Mouse (Mus musculus): Measurements from ENCODE around the gene Fam133b. TPM values are rescaled to one million over a fixed set of nuclear protein-coding genes. Genes with fewer than 3 reads are reported as not detected.
A peak's percentile ranks its signal among the peaks of the same experiment; 100 is the strongest.

Gene Fam133b
- polyA plus RNA-seq, 1 experiment from 2014 or later, result 31.6 TPM

DNA sequence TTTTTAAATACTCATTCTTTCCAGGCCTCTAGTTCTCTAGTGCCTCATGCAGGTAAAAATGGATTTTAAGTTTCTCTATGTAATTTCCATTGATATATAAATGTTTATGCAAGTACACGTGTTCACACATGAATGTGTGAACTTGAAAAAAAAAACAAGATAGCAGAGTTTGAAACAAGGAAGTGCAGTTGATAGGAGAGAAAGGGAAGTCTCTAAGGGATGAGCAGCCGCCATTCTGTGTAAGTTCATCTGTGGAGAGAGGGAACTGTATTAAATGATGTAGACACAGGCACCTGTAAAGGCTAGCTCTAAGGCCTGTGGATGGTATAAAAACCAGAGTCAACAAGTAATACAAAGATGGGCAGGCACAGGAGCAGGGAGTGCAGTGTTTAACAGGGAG is 38.1 kb upstream of the Fam133b start:
- Histone ChIP-seq H3K4me3 (replicated peaks) (no peak overlapping the region), H3K36me3 (no peaks in the 10 kb centered on the region), H3K9me3 (replicated peaks) (no peaks in the 10 kb centered on the region), H3K4me1 (peaks cover 27% of the 10 kb centered on the region), H3K27me3 (no peaks in the 10 kb centered on the region), H3K9ac (no peak overlapping the region), H3K4me2 (no peak overlapping the region), H3K27ac (no peak overlapping the region)
- ATAC-seq (replicated peaks; ENCODE audit: low FRiP score), result no peak
- WGBS, result 75% methylated on average over 2 of the region's 2 CpGs

DNA sequence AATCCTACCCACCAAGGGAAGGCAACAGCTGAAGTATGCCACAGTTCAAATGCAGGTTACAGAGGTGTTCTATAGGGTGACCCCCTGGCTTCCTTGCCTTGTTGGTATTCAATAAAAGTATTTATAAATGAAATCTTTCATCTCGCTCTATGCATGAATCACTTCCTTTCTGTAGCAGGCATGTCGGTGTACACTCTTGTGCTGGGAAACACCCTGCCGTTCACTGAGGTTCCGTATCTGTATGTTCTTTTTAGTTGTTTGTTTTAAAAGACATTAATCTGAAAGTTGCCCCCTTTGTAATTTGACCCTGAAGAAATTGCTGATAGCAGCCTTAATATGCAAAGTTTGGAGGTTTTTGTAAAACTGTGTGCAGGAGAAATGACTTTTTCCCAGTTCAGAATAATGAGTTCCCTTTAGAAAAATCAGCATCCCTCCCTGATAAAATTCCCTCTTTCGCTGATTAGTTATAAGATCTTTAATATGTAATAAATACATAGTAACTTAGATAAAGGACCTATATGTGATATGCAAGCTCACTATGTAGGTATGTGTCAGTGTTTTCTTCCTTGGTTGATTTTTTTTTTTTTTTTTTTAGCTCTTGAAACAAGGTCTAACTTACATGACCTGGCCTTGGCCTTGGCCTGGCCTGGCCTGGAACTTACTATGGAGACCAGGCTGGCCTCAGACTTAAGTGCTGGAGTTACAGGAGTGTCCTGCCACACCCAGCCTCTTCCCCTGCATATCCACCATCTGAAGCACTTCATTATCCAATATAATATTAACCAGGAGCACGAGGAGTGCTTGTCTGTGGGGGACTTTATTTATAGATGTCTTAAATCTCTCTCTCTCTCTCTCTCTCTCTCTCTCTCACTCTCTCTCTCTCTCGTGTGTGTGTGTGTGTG is 34.9 kb upstream of the Fam133b start:
- no peak overlapping the region for H3K9ac ChIP-seq
- H3K9me3 ChIP-seq (replicated peaks), result no peaks in the 10 kb centered on the region
- no peaks in the 10 kb centered on the region for H3K36me3 ChIP-seq
- H3K4me2 ChIP-seq, result no peak overlapping the region
- H3K27ac ChIP-seq, result no peak overlapping the region
- no peaks in the 10 kb centered on the region for H3K27me3 ChIP-seq
- H3K4me3 ChIP-seq (replicated peaks), result no peak overlapping the region
- ATAC-seq (replicated peaks; ENCODE audit: low FRiP score), result no peak
- 0 out of 2 replicates have a peak, but pooled peaks cover 2% of the 10 kb centered on the region for H3K4me1 ChIP-seq
- 54% methylated on average over 7 of the region's 7 CpGs for WGBS

GRCm38 (mm10) chr5:3509503-3509902 is 34.1 kb upstream of the Fam133b start:
- 0 out of 2 replicates have a peak, but pooled peaks cover 2% of the 10 kb centered on the region for H3K4me1 ChIP-seq
- no peaks in the 10 kb centered on the region for H3K27me3 ChIP-seq
- 84% methylated on average over 3 of the region's 3 CpGs for WGBS
- H3K9ac ChIP-seq, result no peak overlapping the region
- no peak overlapping the region for H3K4me2 ChIP-seq
- H3K4me3 ChIP-seq (replicated peaks), result no peak overlapping the region
- no peaks in the 10 kb centered on the region for H3K36me3 ChIP-seq
- no peaks in the 10 kb centered on the region for H3K9me3 ChIP-seq (replicated peaks)
- H3K27ac ChIP-seq, result no peak overlapping the region
- no peak for ATAC-seq (replicated peaks; ENCODE audit: low FRiP score)

DNA sequence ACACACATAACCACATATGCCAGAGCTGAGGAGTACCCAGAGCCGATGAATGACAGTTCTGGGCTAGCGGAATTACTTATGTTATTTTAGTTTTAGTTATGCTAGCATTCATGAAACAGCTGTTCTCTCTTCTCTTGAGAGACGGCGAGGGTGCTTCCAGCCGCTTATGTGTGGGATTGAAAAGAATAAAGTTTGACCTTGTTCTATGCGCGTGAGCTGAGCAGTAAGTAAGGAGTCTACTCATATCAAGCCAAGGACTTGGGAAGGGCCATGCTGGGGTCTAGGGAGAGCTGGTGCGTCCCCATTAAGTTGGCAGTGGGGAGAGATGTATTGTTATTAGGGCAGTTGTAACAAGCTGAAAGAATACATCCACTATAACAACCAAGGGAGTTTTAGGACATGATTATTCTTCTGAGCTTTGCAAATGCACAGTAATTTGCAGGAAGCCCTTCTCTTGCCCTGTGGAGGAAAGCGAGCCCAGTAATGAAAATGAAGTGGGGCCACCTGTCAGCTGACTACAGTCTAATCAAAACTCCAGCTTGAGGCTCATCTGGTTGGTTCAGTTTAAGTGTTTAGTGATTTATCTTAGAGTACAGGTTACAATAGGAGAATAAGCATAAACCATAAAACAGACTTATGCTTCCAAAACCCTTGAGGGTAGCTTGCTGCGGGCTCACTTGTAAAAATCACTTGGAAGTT is 32.4 kb upstream of the Fam133b start:
- WGBS, result 59% methylated on average over 10 of the region's 10 CpGs
- no peak overlapping the region for H3K27ac ChIP-seq
- H3K9me3 ChIP-seq (replicated peaks), result no peaks in the 10 kb centered on the region
- no peaks in the 10 kb centered on the region for H3K36me3 ChIP-seq
- ATAC-seq (replicated peaks; ENCODE audit: low FRiP score), result no peak
- no peak overlapping the region for H3K4me3 ChIP-seq (replicated peaks)
- no peak overlapping the region for H3K9ac ChIP-seq
- H3K27me3 ChIP-seq, result no peaks in the 10 kb centered on the region
- peaks cover 6% of the 10 kb centered on the region; the same call in 1 of the 2 replicates for H3K4me1 ChIP-seq
- no peak overlapping the region for H3K4me2 ChIP-seq

DNA sequence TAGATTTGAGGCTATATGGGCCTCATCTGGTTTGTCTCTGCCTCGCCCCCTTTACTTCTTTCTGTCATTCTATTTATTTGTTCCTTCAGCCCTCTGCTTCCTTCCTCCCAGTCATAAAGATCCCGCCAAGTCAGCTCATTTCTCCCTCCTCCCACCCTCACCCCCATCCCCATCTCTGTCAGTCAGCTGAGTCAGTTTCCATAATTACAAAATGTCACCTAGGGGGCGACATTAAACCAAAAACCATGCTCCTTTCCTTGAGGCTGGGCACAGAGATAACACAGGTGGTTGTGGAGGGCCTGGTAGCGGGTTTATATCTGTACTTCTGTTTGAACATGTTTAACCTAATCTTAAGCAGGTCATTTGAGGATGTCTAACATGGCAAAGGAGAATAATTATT is 31.0 kb upstream of the Fam133b start:
- Histone ChIP-seq H3K36me3 (no peaks in the 10 kb centered on the region), H3K27ac (no peak overlapping the region)
- ATAC-seq (replicated peaks; ENCODE audit: low FRiP score), result no peak

GRCm38 (mm10) chr5:3514901-3515311 is 28.7 kb upstream of the Fam133b start:
- no peak overlapping the region for H3K27ac ChIP-seq
- WGBS, result 40% methylated on average over 8 of the region's 8 CpGs
- no peaks in the 10 kb centered on the region for H3K36me3 ChIP-seq
- peaks cover 6% of the 10 kb centered on the region; the same call in 1 of the 2 replicates for H3K4me1 ChIP-seq
- no peak for ATAC-seq (replicated peaks; ENCODE audit: low FRiP score)
- no peaks in the 10 kb centered on the region for H3K9me3 ChIP-seq (replicated peaks)
- H3K4me3 ChIP-seq (replicated peaks), result no peak overlapping the region
- H3K27me3 ChIP-seq, result no peaks in the 10 kb centered on the region
- H3K9ac ChIP-seq, result no peak overlapping the region
- H3K4me2 ChIP-seq, result no peak overlapping the region

More for the DNA sequence above, 31.0 kb upstream of the Fam133b start:
- Histone ChIP-seq H3K9ac (no peak overlapping the region), H3K9me3 (replicated peaks) (no peaks in the 10 kb centered on the region), H3K4me2 (no peak overlapping the region), H3K27me3 (no peaks in the 10 kb centered on the region), H3K4me3 (replicated peaks) (no peak overlapping the region), H3K4me1 (peaks cover 8% of the 10 kb centered on the region; the same call in 1 of the 2 replicates)
- WGBS, result 49% methylated on average over 4 of the region's 4 CpGs

DNA sequence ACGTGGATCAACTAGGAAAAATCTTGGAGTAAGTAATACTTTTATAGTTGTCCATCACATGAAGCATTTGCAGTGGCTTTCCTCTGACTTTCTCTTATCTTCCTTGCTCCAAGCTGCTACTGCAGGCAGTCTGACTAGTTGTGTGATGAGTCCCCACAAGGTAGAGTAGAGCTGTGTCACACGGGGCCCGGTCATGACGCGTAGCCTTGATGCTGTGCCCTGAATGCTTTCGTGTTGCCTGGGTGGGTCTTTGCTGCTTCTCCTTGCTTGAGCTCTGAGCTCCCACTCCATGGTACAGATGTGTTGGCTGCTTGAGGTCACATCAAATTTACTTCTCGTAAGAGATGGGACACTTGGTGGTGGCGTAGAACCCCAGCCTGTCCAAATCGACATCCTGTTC is 28.2 kb upstream of the Fam133b start:
- H3K27ac ChIP-seq, result no peak overlapping the region
- H3K4me1 ChIP-seq, result peaks cover 6% of the 10 kb centered on the region; the same call in 1 of the 2 replicates
- WGBS, result 91% methylated on average over 9 of the region's 9 CpGs
- no peak overlapping the region for H3K9ac ChIP-seq
- H3K27me3 ChIP-seq, result no peaks in the 10 kb centered on the region
- H3K4me3 ChIP-seq (replicated peaks), result no peak overlapping the region
- no peak overlapping the region for H3K4me2 ChIP-seq
- no peaks in the 10 kb centered on the region for H3K9me3 ChIP-seq (replicated peaks)
- ATAC-seq (replicated peaks; ENCODE audit: low FRiP score), result no peak
- H3K36me3 ChIP-seq, result no peaks in the 10 kb centered on the region

DNA sequence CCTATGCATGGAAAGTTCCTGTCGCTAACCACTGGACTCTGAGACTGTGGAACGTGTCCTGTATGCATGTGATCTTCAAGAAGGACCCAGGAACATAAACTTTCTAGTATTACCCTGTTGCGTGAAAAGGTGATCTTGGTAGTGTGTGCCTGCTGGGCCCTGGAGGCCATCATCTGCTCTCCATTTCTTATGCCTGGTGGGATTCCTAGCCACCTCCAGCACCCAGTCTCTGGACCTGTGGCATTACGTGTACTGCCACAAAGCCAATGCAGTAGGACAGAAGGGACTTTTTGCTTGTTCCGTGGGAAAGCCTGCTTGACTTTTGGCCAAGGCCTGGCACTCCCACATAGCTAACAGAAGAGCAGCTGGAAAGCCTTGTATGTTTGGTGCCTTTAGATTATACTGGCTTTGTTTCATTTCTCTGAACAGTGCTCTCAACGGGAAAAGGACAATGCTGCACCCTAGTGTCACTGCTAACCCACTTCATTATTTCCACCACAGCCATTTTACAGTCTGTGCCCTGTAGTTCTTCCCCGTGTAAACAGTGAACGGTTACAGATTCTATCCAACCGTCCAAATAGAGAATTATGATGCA is 27.1 kb upstream of the Fam133b start:
- Histone ChIP-seq H3K9me3 (replicated peaks) (no peaks in the 10 kb centered on the region), H3K36me3 (no peaks in the 10 kb centered on the region; the same call in 1 of the 2 replicates), H3K9ac (no peak overlapping the region), H3K4me2 (no peak overlapping the region), H3K4me1 (peaks cover 6% of the 10 kb centered on the region; the same call in 1 of the 2 replicates), H3K27ac (no peak overlapping the region), H3K27me3 (no peaks in the 10 kb centered on the region), H3K4me3 (replicated peaks) (no peak overlapping the region)
- peak; percentile 89 for ATAC-seq (replicated peaks; ENCODE audit: low FRiP score)
- WGBS, result 49% methylated on average over 9 of the region's 9 CpGs

- H3K4me2 ChIP-seq, result no peak overlapping the region
- H3K9ac ChIP-seq, result no peak overlapping the region
- no peak overlapping the region for H3K4me3 ChIP-seq (replicated peaks)
- H3K36me3 ChIP-seq, result peaks cover 5% of the 10 kb centered on the region
- H3K27ac ChIP-seq, result no peak overlapping the region
- no peaks in the 10 kb centered on the region for H3K9me3 ChIP-seq (replicated peaks)
- 85% methylated on average over 18 of the region's 18 CpGs for WGBS
- H3K27me3 ChIP-seq, result no peaks in the 10 kb centered on the region
- no peak for ATAC-seq (replicated peaks; ENCODE audit: low FRiP score)
- H3K4me1 ChIP-seq, result 0 out of 2 replicates have a peak, but pooled peaks cover 2% of the 10 kb centered on the region
These were observed 22.9 kb upstream of the Fam133b start for GRCm38 (mm10) chr5:3520493-3521359.

- WGBS, result 94% methylated on average over 12 of the region's 12 CpGs
- Histone ChIP-seq H3K9me3 (replicated peaks) (no peaks in the 10 kb centered on the region), H3K9ac (no peak overlapping the region), H3K4me3 (replicated peaks) (no peak overlapping the region), H3K36me3 (peaks cover 5% of the 10 kb centered on the region), H3K27me3 (no peaks in the 10 kb centered on the region), H3K4me2 (no peak overlapping the region), H3K27ac (no peak overlapping the region), H3K4me1 (no peaks in the 10 kb centered on the region)
- ATAC-seq (replicated peaks; ENCODE audit: low FRiP score), result no peak
These were observed 21.9 kb upstream of the Fam133b start for GRCm38 (mm10) chr5:3521741-3522140.

GRCm38 (mm10) chr5:3522826-3523225 is 20.8 kb upstream of the Fam133b start:
- Histone ChIP-seq H3K4me1 (peaks cover 5% of the 10 kb centered on the region; the same call in 1 of the 2 replicates), H3K36me3 (peaks cover 5% of the 10 kb centered on the region), H3K4me3 (replicated peaks) (no peak overlapping the region), H3K27ac (no peak overlapping the region), H3K4me2 (no peak overlapping the region), H3K9ac (no peak overlapping the region), H3K27me3 (no peaks in the 10 kb centered on the region), H3K9me3 (replicated peaks) (no peaks in the 10 kb centered on the region)
- WGBS, result 92% methylated on average over 10 of the region's 10 CpGs
- no peak for ATAC-seq (replicated peaks; ENCODE audit: low FRiP score)

Data from kidney, embryonic 15.5 days (tissue).